Mouse (Mus musculus) bone marrow macrophage, adult 2 months (primary cell): ENCODE measurements around the gene Kmt2c. TPM values are rescaled to one million over a fixed set of nuclear protein-coding genes. Genes with fewer than 3 reads are reported as not detected.

Source experiments
- H3K27ac ChIP-seq: 2 replicates; pipeline ENCODE4 v1.5.1; 2012; ENCODE audit warnings: low read depth, low read length; ENCODE audit not compliant: insufficient read depth
- H3K4me1 ChIP-seq: 2 replicates; pipeline ENCODE4 v1.6.1; 2012; ENCODE audit warnings: low read length; ENCODE audit not compliant: control insufficient read depth, insufficient read depth
- H3K4me3 ChIP-seq: 2 replicates; pipeline ENCODE4 v1.5.1; 2012; ENCODE audit warnings: mild to moderate bottlenecking, low read length, moderate library complexity; ENCODE audit not compliant: insufficient read depth
- CTCF ChIP-seq: IDR thresholded peaks from 2 replicates; pipeline ENCODE4 v1.5.1; 2012; ENCODE audit warnings: low read depth, mild to moderate bottlenecking, low read length, moderate library complexity
- POLR2A ChIP-seq: IDR thresholded peaks from 2 replicates; pipeline ENCODE4 v1.6.1; 2012; ENCODE audit warnings: mild to moderate bottlenecking, low read depth, low read length, borderline replicate concordance
- polyA plus RNA-seq: library from polyadenylated mRNA; stranded (reverse); fragments of >200 nt; gene quantifications from 2 replicates; pipeline ENCODE4 v1.2.4, GENCODE M21; 2012; ENCODE audit not compliant: missing spikeins, insufficient read depth, insufficient read length

Gene Kmt2c
- polyA plus RNA-seq, 1 experiment: 38.9 TPM

DNA sequence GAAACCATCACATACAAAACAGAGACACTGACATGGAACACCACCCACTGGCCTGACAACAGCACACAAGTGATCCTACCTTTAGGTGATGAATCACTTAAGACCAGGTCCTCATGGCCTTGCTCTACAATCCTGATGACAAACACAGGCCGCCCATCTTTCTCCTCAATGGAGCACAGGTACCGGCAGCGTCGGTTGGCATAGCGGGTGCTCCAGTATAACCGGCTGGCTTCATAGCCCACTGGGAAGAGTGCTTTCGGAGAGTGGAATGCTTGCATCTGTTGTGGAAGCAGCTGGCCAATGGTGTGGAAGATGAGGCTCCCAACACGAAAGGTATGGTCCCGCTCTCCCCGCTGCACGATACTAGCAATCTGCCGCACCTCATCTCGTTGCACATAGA lies 214.6 kb downstream of the Kmt2c start:
- no peak for TF ChIP-seq CTCF
- TF ChIP-seq POLR2A: no peak

DNA sequence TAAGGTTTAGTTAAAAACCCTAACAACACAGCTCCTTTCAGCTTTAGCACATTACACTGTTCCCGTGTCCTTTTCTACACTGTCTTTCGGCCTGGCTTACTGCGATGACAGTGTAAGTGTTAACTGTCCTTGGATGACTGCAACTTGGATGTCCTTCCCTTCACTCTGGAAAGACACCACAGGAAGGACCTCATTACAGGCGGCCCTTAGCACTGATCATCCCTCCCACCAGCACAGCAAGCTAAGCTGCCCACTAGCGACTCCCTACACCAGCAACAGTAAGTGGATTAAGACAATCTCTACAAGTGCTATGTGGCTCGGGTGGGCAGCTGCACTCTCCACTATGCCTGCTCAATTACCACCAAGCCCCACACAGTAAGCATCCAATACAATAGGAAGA lies 222.2 kb downstream of the Kmt2c start:
- H3K4me3 ChIP-seq: no peak overlapping the region
- TF ChIP-seq CTCF: no peak
- TF ChIP-seq POLR2A: no peak
- H3K4me1 ChIP-seq: no peaks in the 10 kb centered on the region
- no peak overlapping the region for H3K27ac ChIP-seq

More for the DNA sequence above, 214.6 kb downstream of the Kmt2c start:
- Histone ChIP-seq H3K4me1 (no peaks in the 10 kb centered on the region), H3K4me3 (no peak overlapping the region), H3K27ac (no peak overlapping the region)

DNA sequence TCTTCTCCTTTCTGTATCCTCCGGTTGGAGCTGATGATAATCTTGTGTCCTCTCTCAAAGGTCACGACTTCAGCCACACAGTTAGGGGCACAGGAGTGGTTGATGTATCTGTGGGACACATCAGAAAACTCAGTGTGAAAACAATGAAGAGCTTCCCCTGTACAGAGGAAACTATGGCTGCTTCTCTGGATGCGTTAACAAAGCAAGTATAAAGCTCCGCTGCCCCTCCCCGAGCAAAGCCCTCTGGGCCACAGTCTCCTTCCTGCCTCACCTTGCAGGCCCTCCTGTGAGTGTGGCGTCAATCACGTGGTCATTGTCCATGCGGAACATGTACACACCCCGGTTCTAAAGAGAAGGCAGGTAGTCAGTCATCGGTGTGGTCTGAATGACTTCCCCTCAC lies 223.0 kb downstream of the Kmt2c start:
- Histone ChIP-seq H3K27ac (no peak overlapping the region), H3K4me1 (no peaks in the 10 kb centered on the region), H3K4me3 (no peak overlapping the region)
- no peak for TF ChIP-seq CTCF
- TF ChIP-seq POLR2A: no peak

- H3K4me1 ChIP-seq: peaks cover 5% of the 10 kb centered on the region
- TF ChIP-seq CTCF: no peak
- TF ChIP-seq POLR2A: no peak
- H3K4me3 ChIP-seq: no peak overlapping the region
- H3K27ac ChIP-seq: no peak overlapping the region
Measured at GRCm38 (mm10) chr5:25268258-25268888, 230.2 kb downstream of the Kmt2c start.

GRCm38 (mm10) chr5:25262266-25262665 lies 236.3 kb downstream of the Kmt2c start:
- no peak overlapping the region for H3K4me3 ChIP-seq
- peaks cover under 1% of the 10 kb centered on the region for H3K4me1 ChIP-seq
- TF ChIP-seq CTCF (no peak), POLR2A (no peak)
- no peak overlapping the region for H3K27ac ChIP-seq

DNA sequence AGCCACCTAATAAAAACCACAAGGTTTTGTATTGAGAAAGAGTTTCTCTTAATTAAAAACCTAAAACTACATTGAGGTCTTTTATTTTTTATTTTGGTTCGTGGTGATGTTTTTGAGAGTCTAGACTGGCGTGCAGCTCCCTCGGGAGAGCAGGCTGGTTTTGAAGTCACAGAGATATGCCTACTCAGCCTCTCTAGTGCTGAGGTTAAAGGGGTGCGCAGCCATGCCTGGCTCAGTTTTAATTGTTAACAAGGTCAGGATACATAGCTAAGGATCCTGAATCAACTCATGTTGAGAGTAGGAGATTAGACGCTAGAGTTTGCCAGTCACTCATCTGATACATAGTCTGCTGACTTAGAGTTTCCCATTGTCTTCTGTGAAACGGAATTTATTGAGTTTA lies 237.1 kb downstream of the Kmt2c start:
- no peak overlapping the region for H3K4me3 ChIP-seq
- H3K4me1 ChIP-seq: no peaks in the 10 kb centered on the region
- no peak for TF ChIP-seq CTCF
- TF ChIP-seq POLR2A: no peak
- no peak overlapping the region for H3K27ac ChIP-seq

GRCm38 (mm10) chr5:25256686-25257085 lies 241.9 kb downstream of the Kmt2c start:
- TF ChIP-seq POLR2A: no peak
- TF ChIP-seq CTCF: no peak
- Histone ChIP-seq H3K4me3 (no peak overlapping the region), H3K27ac (no peak overlapping the region), H3K4me1 (peaks cover 6% of the 10 kb centered on the region; the same call in 1 of the 2 replicates)

- no peak overlapping the region for H3K4me3 ChIP-seq
- TF ChIP-seq POLR2A (no peak), CTCF (no peak)
- H3K27ac ChIP-seq: no peak overlapping the region
- H3K4me1 ChIP-seq: peaks cover 6% of the 10 kb centered on the region; the same call in 1 of the 2 replicates
Measured at GRCm38 (mm10) chr5:25254491-25254890, 244.1 kb downstream of the Kmt2c start.

DNA sequence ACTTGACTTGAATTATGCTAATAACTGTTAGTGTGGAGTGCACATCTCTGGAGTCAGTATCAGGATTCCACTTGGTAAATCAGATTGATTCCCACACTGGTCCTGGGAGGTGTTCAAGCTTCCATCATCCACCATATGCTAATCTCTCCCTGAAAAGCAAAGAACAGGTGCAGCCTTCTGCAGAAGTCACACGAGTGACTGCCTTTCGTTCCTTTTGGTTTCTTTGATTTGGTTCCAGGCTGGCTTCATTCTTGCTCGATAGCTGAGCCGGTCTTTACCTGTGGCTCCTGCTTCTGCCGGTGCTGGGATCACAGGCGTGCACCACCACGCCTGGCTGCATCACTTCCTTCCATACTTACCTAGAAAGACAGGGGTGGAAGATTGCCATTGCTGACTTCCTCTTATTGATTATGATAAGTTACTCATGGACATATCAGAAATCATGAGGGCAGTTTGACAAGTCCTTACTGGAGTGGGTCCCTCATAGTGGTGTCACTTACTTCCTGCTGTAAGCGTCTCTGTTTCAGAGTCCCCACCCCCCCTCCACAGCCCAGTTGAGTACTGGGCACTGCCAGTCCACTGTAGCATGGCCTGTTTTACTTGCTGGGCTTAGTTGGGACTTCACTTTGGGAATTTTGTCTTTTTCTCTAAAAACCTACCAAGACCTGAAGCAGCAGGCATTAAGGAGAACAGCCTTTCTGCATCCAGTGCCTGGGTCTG lies 245.6 kb downstream of the Kmt2c start:
- Histone ChIP-seq H3K4me3 (no peak overlapping the region), H3K27ac (no peak overlapping the region), H3K4me1 (peaks cover 6% of the 10 kb centered on the region; the same call in 1 of the 2 replicates)
- TF ChIP-seq POLR2A: no peak
- no peak for TF ChIP-seq CTCF

- H3K27ac ChIP-seq: no peak overlapping the region
- no peak for TF ChIP-seq POLR2A
- no peak for TF ChIP-seq CTCF
Measured at GRCm38 (mm10) chr5:25252423-25252822, 246.2 kb downstream of the Kmt2c start.

DNA sequence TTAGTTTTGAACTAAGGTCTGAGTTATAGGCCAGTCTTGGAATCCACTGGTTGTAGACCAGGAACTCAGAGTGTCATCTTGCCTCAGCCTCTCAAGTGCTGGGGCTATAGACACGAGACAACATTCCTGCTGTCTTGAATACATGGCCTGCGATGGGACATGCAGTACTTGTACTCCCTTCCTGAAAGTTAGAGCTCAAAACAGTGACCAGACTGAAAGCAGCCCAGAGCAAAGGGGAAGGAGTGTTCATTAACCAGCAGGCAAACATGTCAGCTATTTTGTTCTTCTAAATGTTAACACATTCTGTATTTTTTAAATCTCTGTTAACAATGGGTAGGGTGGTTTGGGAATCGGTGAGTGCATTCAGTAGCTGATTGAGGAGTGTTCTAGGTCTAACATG lies 251.5 kb downstream of the Kmt2c start:
- no peak for TF ChIP-seq POLR2A
- Histone ChIP-seq H3K4me1 (peaks cover 19% of the 10 kb centered on the region), H3K4me3 (no peak overlapping the region), H3K27ac (no peak overlapping the region)

More at GRCm38 (mm10) chr5:25252423-25252822, 246.2 kb downstream of the Kmt2c start:
- H3K4me3 ChIP-seq: no peak overlapping the region
- H3K4me1 ChIP-seq: peaks cover 8% of the 10 kb centered on the region; the same call in 1 of the 2 replicates
